Comparison of ENCODE assay signal across 12 mouse cellular contexts in the genomic region with DNA sequence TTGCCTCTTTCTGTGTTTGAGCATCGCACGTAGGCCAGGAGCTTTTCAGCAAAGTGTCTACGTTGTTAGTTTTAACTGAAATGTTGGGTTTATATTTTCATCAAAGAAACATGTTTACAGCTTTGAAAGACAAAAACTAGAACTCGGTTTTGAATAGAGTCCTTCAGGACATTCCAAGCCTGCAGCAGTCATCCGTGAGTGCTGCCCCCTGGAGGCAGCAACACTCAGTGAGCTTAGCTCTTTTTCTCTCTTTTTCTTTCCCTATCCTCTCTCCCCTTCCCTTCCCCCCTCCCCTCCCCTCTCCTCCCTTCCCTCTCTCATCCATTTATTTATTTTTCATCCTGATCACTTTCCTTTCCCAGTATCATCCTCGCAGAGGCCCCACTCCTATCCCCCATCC. TPM values are rescaled to one million over a fixed set of nuclear protein-coding genes. Genes with fewer than 3 reads are reported as not detected.
DNase-seq lines count a peak whose midpoint lies in the region; ATAC-seq and TF ChIP-seq lines count a peak whose summit lies in the region.
"Had no signal": no experiment of that assay in that cellular context is flagged by ENCODE, and none has a peak within 500 bp of the region (broad histone marks: within the 10 kb centered on the region; RNA-seq: fewer than 3 reads in every experiment).

No protein-coding gene starts in this region.

- POLR2A ChIA-PET in Patski (lab: Charles Lee): interaction anchor here (0.6 kb wide), 1 partner anchor 256 kb away, joined by 3 read pairs; no protein-coding TSS in a partner anchor

- no peak for TF ChIP-seq POLR2A in lung, adult 2 months (IDR thresholded peaks at IDR 0.05; ENCODE audit: borderline replicate concordance, extremely low read depth, low read depth, low read length)

- H3K4me1 ChIP-seq in lung, adult 2 months (ENCODE audit: control insufficient read depth, insufficient read depth, low read length): no peaks in the 10 kb centered on the region
- H3K4me1 ChIP-seq: hindbrain, embryonic 10.5 days; neural tube, embryonic 13.5 days had no signal

- ATAC-seq in Patski: no peak
- ATAC-seq: CD4-positive, CD25-positive, alpha-beta regulatory T cell, adult 4 months had no signal

- WGBS in lung, adult 2 months: 49% methylated on average over 6 of the region's 6 CpGs

- in situ Hi-C loops in Patski (cut with MboI; ENCODE audit: low pct_unique_long_range_greater_than_20kb): no loop called here

- TF ChIP-seq CTCF in layer of hippocampus, adult 2 months (conservative IDR thresholded peaks at IDR 0.05): peak; percentile 78
- TF ChIP-seq CTCF in Patski (IDR thresholded peaks at IDR 0.05): peak; percentile 60
- peak; percentile 69 for TF ChIP-seq CTCF in lung, adult 2 months (IDR thresholded peaks at IDR 0.05; ENCODE audit: insufficient read depth, low read length)

- CTCF ChIA-PET in Patski (lab: Charles Lee): interaction anchor here (0.7 to 1.4 kb wide), 6 partner anchors 11 to 469 kb away, joined by 3 to 4 read pairs (median 4); no protein-coding TSS in a partner anchor

- H3K4me3 ChIP-seq in layer of hippocampus, adult 2 months: no peak overlapping the region
- H3K4me3 ChIP-seq in lung, adult 2 months (replicated peaks; ENCODE audit: extremely low read depth, low read depth, low read length): no peak overlapping the region
- H3K4me3 ChIP-seq: hindbrain, embryonic 10.5 days; neural tube, embryonic 13.5 days had no signal

- no peak overlapping the region for H3K27ac ChIP-seq in layer of hippocampus, adult 2 months
- H3K27ac ChIP-seq: hindbrain, embryonic 10.5 days; neural tube, embryonic 13.5 days had no signal

- no peaks in the 10 kb centered on the region for H3K27me3 ChIP-seq in Patski
- H3K27me3 ChIP-seq: neural tube, embryonic 13.5 days had no signal

- DNase-seq in cerebellum, postnatal 14 days: peak; percentile 23 to 34
- no peak for DNase-seq in cerebellum, adult 9-11 months
- DNase-seq in layer of hippocampus, adult 2 months (ENCODE audit: low spot score in 2 of 2): peak in 1 of 2 experiments; percentile 11
- no peak for DNase-seq in layer of hippocampus, postnatal 36 days
- no peak for DNase-seq in Patski (ENCODE audit: low read depth, low spot score)
- peak; percentile 8 for DNase-seq in lung, adult 2 months
- DNase-seq in thymus, postnatal 10 days (ENCODE audit: low spot score in 2 of 2): no peak
- no peak for DNase-seq in MN1 (ENCODE audit: low spot score)
- DNase-seq: liver had no signal

RNA-seq across cellular contexts. Expression of a gene that starts 19.5 kb away (rescaled TPM):
- total RNA-seq in layer of hippocampus, adult 2 months (2021): not detected
- not detected for total RNA-seq in layer of hippocampus, postnatal 36 days (2021)
- polyA plus RNA-seq in Patski (2021): not detected
- polyA plus RNA-seq in lung, adult 2 months (2012; rRNA removed): not detected in 2 replicates
- polyA plus RNA-seq: CD4-positive, CD25-positive, alpha-beta regulatory T cell, adult 4 months had no signal

Comparison
In these comparisons a context has a peak if more than half of its experiments do, and no peak if none do; other contexts are left out.
1. DNase-seq: peak in cerebellum, postnatal 14 days (2 of 2) and lung, adult 2 months (single experiment); none in cerebellum, adult 9-11 months (single experiment), layer of hippocampus, postnatal 36 days (0 of 2), Patski (single experiment), thymus, postnatal 10 days (0 of 2) and MN1 (single experiment).
2. Peak in every context shown above with its lines, with median percentiles within 50 percentile points of each other: CTCF ChIP-seq.